Mouse (Mus musculus) MEL (cell line): ENCODE measurements around the gene Atg9b. TPM values are rescaled to one million over a fixed set of nuclear protein-coding genes. Genes with fewer than 3 reads are reported as not detected.
A peak's percentile ranks its signal among the peaks of the same experiment; 100 is the strongest.

ENCODE experiments used
- DNase-seq: peaks from one replicate; pipeline ENCODE4 v3.0.0; 2011; ENCODE audit warnings: low read depth, low spot score
- H3K27ac ChIP-seq: 2 replicates; pipeline ENCODE4 v1.5.1; 2012; ENCODE audit warnings: low read depth, mild to moderate bottlenecking, control low read depth, low read length, moderate library complexity; ENCODE audit not compliant: control insufficient read depth
- H3K27me3 ChIP-seq, 2 experiments: fragments of 150-350 bp in 1 of 2; sonication (generic) in 1 of 2; 2 replicates each; pipeline ENCODE4 v1.6.1; 2012; ENCODE audit warnings: low read length in 2 of 2, mild to moderate bottlenecking in 2 of 2, improper control_type of control experiment in 1 of 2, moderate library complexity in 1 of 2; ENCODE audit not compliant: insufficient read depth in 2 of 2, control insufficient read depth in 1 of 2
- H3K36me3 ChIP-seq, 2 experiments: 2 replicates each; pipeline ENCODE4 v1.6.1; 2012 to 2014; ENCODE audit warnings: low read length in 2 of 2, improper control_type of control experiment in 1 of 2, inconsistent platforms in 1 of 2, mild to moderate bottlenecking in 1 of 2; ENCODE audit not compliant: insufficient read depth in 2 of 2, control insufficient read depth in 1 of 2
- H3K4me1 ChIP-seq, 2 experiments: fragments of 150-350 bp in 1 of 2; sonication (generic) in 1 of 2; 2 replicates each; pipeline ENCODE4 v1.6.1; 2012; ENCODE audit warnings: low read length in 2 of 2, improper control_type of control experiment in 1 of 2, mild to moderate bottlenecking in 1 of 2; ENCODE audit not compliant: insufficient read depth in 2 of 2, control insufficient read depth in 1 of 2
- H3K4me3 ChIP-seq, 2 experiments: fragments of 150-350 bp in 1 of 2; sonication (generic) in 1 of 2; 2 replicates each; pipeline ENCODE4 v1.5.1; 2012; ENCODE audit warnings: low read depth in 2 of 2, low read length in 2 of 2, mild to moderate bottlenecking in 2 of 2, moderate library complexity in 2 of 2, control low read depth in 1 of 2, improper control_type of control experiment in 1 of 2; ENCODE audit not compliant: control insufficient read depth in 1 of 2, insufficient read depth in 1 of 2
- H3K79me2 ChIP-seq: 2 replicates; pipeline ENCODE4 v1.6.1; 2012; ENCODE audit warnings: mild to moderate bottlenecking, low read length, moderate library complexity; ENCODE audit not compliant: control insufficient read depth, poor library complexity, insufficient read depth
- H3K9ac ChIP-seq: 2 replicates; pipeline ENCODE4 v1.6.1; 2012; ENCODE audit warnings: low read depth, mild to moderate bottlenecking, control low read depth, low read length, moderate library complexity; ENCODE audit not compliant: control insufficient read depth, poor library complexity, severe bottlenecking
- H3K9me3 ChIP-seq: fragments of 150-350 bp; sonication (generic); replicated peaks from 2 replicates; pipeline ENCODE4 v1.6.1; 2012; ENCODE audit warnings: mild to moderate bottlenecking, low read length, improper control_type of control experiment, moderate library complexity; ENCODE audit not compliant: insufficient read depth
- BHLHE40 ChIP-seq: IDR thresholded peaks from 2 replicates; pipeline ENCODE4 v1.6.1; 2012; ENCODE audit warnings: low read depth, mild to moderate bottlenecking, inconsistent platforms, low read length, improper control_type of control experiment, borderline replicate concordance
- CHD1 ChIP-seq: IDR thresholded peaks from 2 replicates; pipeline ENCODE4 v1.6.1; 2012; ENCODE audit warnings: low read depth, mild to moderate bottlenecking, inconsistent platforms, low read length, improper control_type of control experiment
- CHD2 ChIP-seq: IDR thresholded peaks from 2 replicates; pipeline ENCODE4 v1.6.1; 2011; ENCODE audit warnings: low read length, improper control_type of control experiment
- CTCF ChIP-seq, 3 experiments: IDR thresholded peaks in 2 of 3; conservative IDR thresholded peaks in 1 of 3; 2 replicates each; pipeline ENCODE4 v1.5.1; 2011 to 2012; ENCODE audit warnings: low read length in 3 of 3, low read depth in 2 of 3, mild to moderate bottlenecking in 2 of 3, improper control_type of control experiment in 1 of 3, inconsistent platforms in 1 of 3, mixed read lengths in 1 of 3, moderate library complexity in 1 of 3; ENCODE audit not compliant: control insufficient read depth in 1 of 3, insufficient read depth in 1 of 3, poor library complexity in 1 of 3, severe bottlenecking in 1 of 3
- E2F4 ChIP-seq: IDR thresholded peaks from 2 replicates; pipeline ENCODE4 v1.6.1; 2011; ENCODE audit warnings: low read depth, low read length, improper control_type of control experiment, borderline replicate concordance
- ELF1 ChIP-seq: IDR thresholded peaks from 2 replicates; pipeline ENCODE4 v1.6.1; 2014; ENCODE audit warnings: low read depth, mild to moderate bottlenecking, inconsistent platforms, low read length, improper control_type of control experiment, moderate library complexity
- EP300 ChIP-seq, 2 experiments: IDR thresholded peaks; 2 replicates each; pipeline ENCODE4 v1.6.1; 2011; ENCODE audit warnings: improper control_type of control experiment in 2 of 2, low read length in 2 of 2, low read depth in 1 of 2, mild to moderate bottlenecking in 1 of 2
- ETS1 ChIP-seq: IDR thresholded peaks from 2 replicates; pipeline ENCODE4 v1.6.1; 2012; ENCODE audit warnings: low read depth, mild to moderate bottlenecking, inconsistent platforms, low read length, improper control_type of control experiment, moderate library complexity
- GABPA ChIP-seq: IDR thresholded peaks from 2 replicates; pipeline ENCODE4 v1.6.1; 2012; ENCODE audit warnings: low read depth, mild to moderate bottlenecking, inconsistent platforms, low read length, improper control_type of control experiment, moderate library complexity
- GATA1 ChIP-seq: IDR thresholded peaks from 2 replicates; pipeline ENCODE4 v1.6.1; 2011; ENCODE audit warnings: low read depth, low read length, improper control_type of control experiment
- HCFC1 ChIP-seq: IDR thresholded peaks from 2 replicates; pipeline ENCODE4 v1.6.1; 2012; ENCODE audit warnings: low read depth, mild to moderate bottlenecking, inconsistent platforms, low read length, improper control_type of control experiment, moderate library complexity
- JUND ChIP-seq: IDR thresholded peaks from 2 replicates; pipeline ENCODE4 v1.6.1; 2011; ENCODE audit warnings: low read depth, mild to moderate bottlenecking, improper control_type of control experiment, low read length
- KAT2A ChIP-seq: conservative IDR thresholded peaks from 2 replicates; pipeline ENCODE4 v1.6.1; 2012; ENCODE audit warnings: low read depth, low read length, improper control_type of control experiment, inconsistent platforms
- MAFK ChIP-seq: IDR thresholded peaks from 2 replicates; pipeline ENCODE4 v1.6.1; 2011; ENCODE audit warnings: low read depth, mild to moderate bottlenecking, low read length, improper control_type of control experiment, borderline replicate concordance
- MAX ChIP-seq: IDR thresholded peaks from 2 replicates; pipeline ENCODE4 v1.6.1; 2011; ENCODE audit warnings: low read length, improper control_type of control experiment
- MAZ ChIP-seq: IDR thresholded peaks from 2 replicates; pipeline ENCODE4 v1.6.1; 2012; ENCODE audit warnings: low read depth, mild to moderate bottlenecking, inconsistent platforms, low read length, improper control_type of control experiment
- MXI1 ChIP-seq: IDR thresholded peaks from 2 replicates; pipeline ENCODE4 v1.6.1; 2011; ENCODE audit warnings: mild to moderate bottlenecking, low read depth, low read length, improper control_type of control experiment
- MYC ChIP-seq: IDR thresholded peaks from 2 replicates; pipeline ENCODE4 v1.6.1; 2011; ENCODE audit warnings: low read depth, mild to moderate bottlenecking, low read length, improper control_type of control experiment, moderate library complexity
- NRF1 ChIP-seq: IDR thresholded peaks from 2 replicates; pipeline ENCODE4 v1.6.1; 2014; ENCODE audit warnings: low read depth, mild to moderate bottlenecking, inconsistent platforms, low read length, improper control_type of control experiment, moderate library complexity; ENCODE audit not compliant: poor library complexity, insufficient read depth, severe bottlenecking
- POLR2A ChIP-seq, 2 experiments: IDR thresholded peaks; 2 replicates each; pipeline ENCODE4 v1.6.1; 2011 to 2012; ENCODE audit warnings: low read length in 2 of 2, mild to moderate bottlenecking in 2 of 2, control low read depth in 1 of 2, improper control_type of control experiment in 1 of 2, low read depth in 1 of 2, moderate library complexity in 1 of 2; ENCODE audit not compliant: control insufficient read depth in 1 of 2, insufficient read depth in 1 of 2, poor library complexity in 1 of 2
- POLR2AphosphoS5 ChIP-seq: IDR thresholded peaks from 2 replicates; pipeline ENCODE4 v1.6.1; 2012; ENCODE audit warnings: low read depth, borderline replicate concordance, mild to moderate bottlenecking, inconsistent platforms, low read length, moderate library complexity, mixed read lengths
- RAD21 ChIP-seq: IDR thresholded peaks from 2 replicates; pipeline ENCODE4 v1.6.1; 2011; ENCODE audit warnings: mild to moderate bottlenecking, low read depth, low read length, improper control_type of control experiment
- RCOR1 ChIP-seq: IDR thresholded peaks from 2 replicates; pipeline ENCODE4 v1.6.1; 2012; ENCODE audit warnings: low read depth, mild to moderate bottlenecking, inconsistent platforms, low read length, improper control_type of control experiment
- SIN3A ChIP-seq: IDR thresholded peaks from 2 replicates; pipeline ENCODE4 v1.6.1; 2012; ENCODE audit warnings: low read length, improper control_type of control experiment, inconsistent platforms
- SMC3 ChIP-seq: IDR thresholded peaks from 2 replicates; pipeline ENCODE4 v1.6.1; 2011; ENCODE audit warnings: low read depth, low read length, improper control_type of control experiment
- TAL1 ChIP-seq: IDR thresholded peaks from 2 replicates; pipeline ENCODE4 v1.6.1; 2012; ENCODE audit warnings: mild to moderate bottlenecking, inconsistent platforms, low read length, moderate library complexity, mixed read lengths
- TBP ChIP-seq: IDR thresholded peaks from 2 replicates; pipeline ENCODE4 v1.8.0; 2011; ENCODE audit warnings: low read depth, low read length, improper control_type of control experiment
- TCF12 ChIP-seq: IDR thresholded peaks from 2 replicates; pipeline ENCODE4 v1.6.1; 2014; ENCODE audit warnings: low read depth, mild to moderate bottlenecking, inconsistent platforms, low read length, improper control_type of control experiment, moderate library complexity
- UBTF ChIP-seq: IDR thresholded peaks from 2 replicates; pipeline ENCODE4 v1.6.1; 2012; ENCODE audit warnings: low read depth, mild to moderate bottlenecking, inconsistent platforms, low read length, improper control_type of control experiment, moderate library complexity, borderline replicate concordance; ENCODE audit not compliant: insufficient read depth
- USF1 ChIP-seq: IDR thresholded peaks from 2 replicates; pipeline ENCODE4 v1.6.1; 2014; ENCODE audit warnings: low read depth, mild to moderate bottlenecking, inconsistent platforms, low read length, improper control_type of control experiment, moderate library complexity
- USF2 ChIP-seq, 2 experiments: IDR thresholded peaks; 2 replicates each; pipeline ENCODE4 v1.6.1; 2011 to 2012; ENCODE audit warnings: improper control_type of control experiment in 2 of 2, low read length in 2 of 2, borderline replicate concordance in 1 of 2, inconsistent platforms in 1 of 2, low read depth in 1 of 2, mild to moderate bottlenecking in 1 of 2; ENCODE audit not compliant: insufficient read depth in 1 of 2
- ZC3H11A ChIP-seq: IDR thresholded peaks from 2 replicates; pipeline ENCODE4 v1.6.1; 2012; ENCODE audit warnings: low read depth, mild to moderate bottlenecking, inconsistent platforms, low read length, improper control_type of control experiment
- ZKSCAN1 ChIP-seq: IDR thresholded peaks from 2 replicates; pipeline ENCODE4 v1.6.1; 2012; ENCODE audit warnings: low read depth, mild to moderate bottlenecking, inconsistent platforms, low read length, improper control_type of control experiment, moderate library complexity
- ZMIZ1 ChIP-seq: IDR thresholded peaks from 2 replicates; pipeline ENCODE4 v1.6.1; 2012; ENCODE audit warnings: low read depth, mild to moderate bottlenecking, inconsistent platforms, low read length, improper control_type of control experiment, moderate library complexity
- ZNF384 ChIP-seq: IDR thresholded peaks from 2 replicates; pipeline ENCODE4 v1.6.1; 2012; ENCODE audit warnings: low read depth, mild to moderate bottlenecking, inconsistent platforms, low read length, improper control_type of control experiment
- polyA plus RNA-seq, 2 experiments: library from polyadenylated mRNA; stranded (reverse) in 1 of 2; unstranded in 1 of 2; fragments of >175 nt in 1 of 2; fragments of >200 nt in 1 of 2; gene quantifications; 2 replicates each; pipeline versions ENCODE4 v1.2.1 to v1.2.4; 2012; ENCODE audit warnings: low replicate concordance in 2 of 2, low read depth in 1 of 2; ENCODE audit not compliant: insufficient read length in 2 of 2, insufficient read depth in 1 of 2, missing spikeins in 1 of 2
- total RNA-seq: library from RNA; depleted of rRNA; stranded (reverse); fragments of 300-350 nt; gene quantifications from 2 replicates; pipeline ENCODE4 v1.2.3, GENCODE M21; 2012

The Atg9b gene
- total and polyA plus RNA-seq, 3 experiments, result 41.2 to 41.5 TPM; not detected in 1

DNA sequence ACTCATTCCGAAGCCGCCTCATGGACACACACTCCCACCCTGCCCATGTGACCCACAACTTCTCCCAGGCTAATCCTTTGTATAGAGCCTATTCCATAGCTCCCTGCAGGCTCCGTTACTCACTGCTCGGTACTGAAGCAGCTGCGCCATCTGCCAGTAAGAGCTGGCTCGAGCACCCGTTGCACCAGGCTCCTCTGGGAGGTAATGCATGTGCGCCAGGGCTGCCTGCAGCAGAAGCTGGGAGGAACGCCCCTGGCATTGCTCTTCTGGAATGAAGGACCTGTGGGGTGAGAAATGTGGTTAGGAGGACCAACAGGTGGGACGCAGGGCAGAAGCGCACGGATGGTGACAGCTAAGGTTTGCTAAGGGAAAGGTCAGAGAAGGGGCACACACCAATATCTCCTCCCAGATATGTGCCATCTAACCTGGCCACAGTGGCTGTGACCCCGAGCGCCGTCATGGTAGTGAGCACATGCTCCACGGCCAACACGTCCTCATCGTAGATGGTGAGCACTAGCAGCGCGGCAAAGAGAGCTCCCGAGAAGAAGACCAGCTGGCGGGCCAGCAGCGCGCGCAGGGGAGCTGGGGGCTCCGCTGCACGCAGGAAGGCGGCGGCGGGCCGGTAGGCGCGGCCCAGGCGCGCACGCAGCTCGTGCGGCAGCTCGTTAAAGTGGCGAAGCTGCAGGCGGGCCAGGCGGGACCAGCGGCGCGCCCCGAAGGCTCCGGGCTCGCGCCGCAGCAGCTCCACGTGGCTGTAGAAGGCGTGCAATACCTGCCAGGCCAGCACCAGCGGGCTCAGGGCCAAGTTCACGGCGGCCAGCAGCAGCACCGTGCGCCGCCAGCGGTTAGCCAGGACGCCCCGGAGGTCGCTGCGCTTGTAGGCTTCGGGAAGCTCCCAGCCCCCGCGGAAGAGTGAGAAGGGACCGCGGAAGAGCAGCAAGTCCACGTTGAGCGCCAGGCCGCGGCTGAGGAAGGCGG is 4.4 kb downstream of the Atg9b start:
- DNase-seq, result peak; percentile 84
- Histone ChIP-seq H3K27me3 (no peaks in the 10 kb centered on the region), H3K27ac (peak overlapping the region; percentile 89), H3K9me3 (no peaks in the 10 kb centered on the region), H3K36me3 (peaks cover 0 to 29% of the 10 kb centered on the region in 2 experiments; a peak in 2 of 4 replicates), H3K4me1 (peaks cover 5 to 45% of the 10 kb centered on the region in 2 experiments), H3K9ac (peak overlapping the region; percentile 77), H3K79me2 (peaks cover 29% of the 10 kb centered on the region), H3K4me3 (peak overlapping the region; percentile 69 to 76)
- TF ChIP-seq ZC3H11A (no peak), CTCF (IDR thresholded peaks at IDR 0.05 in 2 of 3, conservative IDR thresholded peaks at IDR 0.05 in 1 of 3; ENCODE audit: control insufficient read depth in 1 of 3, insufficient read depth in 1 of 3, low read depth in 2 of 3, low read length in 3 of 3, poor library complexity in 1 of 3, severe bottlenecking in 1 of 3) (peak in 2 of 3 experiments; percentile 43 to 46; a peak in 4 of 6 replicates), EP300 (IDR thresholded peaks at IDR 0.05; ENCODE audit: low read depth in 1 of 2, low read length in 2 of 2) (no peak), ETS1 (peak; percentile 21; the same call in 1 of the 2 replicates), TAL1 (no peak), SIN3A (peak; percentile 75; the same call in 1 of the 2 replicates), MAX (peak; percentile 90), MAZ (no peak), MYC (peak; percentile 91), NRF1 (peak; percentile 59), TBP (no peak), JUND (no peak), ZMIZ1 (peak; percentile 57; the same call in 1 of the 2 replicates), RCOR1 (no peak), CHD1 (no peak), ZKSCAN1 (no peak), BHLHE40 (no peak), MAFK (no peak), MXI1 (peak; percentile 92), USF2 (IDR thresholded peaks at IDR 0.05; ENCODE audit: borderline replicate concordance in 1 of 2, insufficient read depth in 1 of 2, low read depth in 1 of 2, low read length in 2 of 2) (no peak), CHD2 (no peak), GABPA (no peak), USF1 (peak; percentile 75), E2F4 (no peak), POLR2A (IDR thresholded peaks at IDR 0.05; ENCODE audit: control insufficient read depth in 1 of 2, insufficient read depth in 1 of 2, low read depth in 1 of 2, low read length in 2 of 2, poor library complexity in 1 of 2) (peak; percentile 48 to 58; a peak in 3 of 4 replicates), POLR2AphosphoS5 (no peak), HCFC1 (peak; percentile 16; the same call in 1 of the 2 replicates), GATA1 (no peak), KAT2A (no peak; the same call in 1 of the 2 replicates), ELF1 (no peak), RAD21 (peak; percentile 26), SMC3 (peak; percentile 51), TCF12 (peak; percentile 24; the same call in 1 of the 2 replicates), ZNF384 (no peak), UBTF (peak; percentile 86; the same call in 1 of the 2 replicates)
